Mouse (Mus musculus) cerebellum, adult (tissue): Measurements from ENCODE around the gene Slc25a22.
"Not testable (repeated sequence)": the region's sequence is repeated elsewhere in the genome, so short reads cannot be mapped to it uniquely, and the experiment has no call there.

Source experiments
- ATAC-seq: cut with Nextera tagmentation; 2 replicates; pipeline ENCODE4 v1.9.2; 2017; ENCODE audit warnings: mild to moderate bottlenecking, moderate library complexity, mixed read lengths; ENCODE audit not compliant: insufficient number of reproducible peaks, low FRiP score, low TSS enrichment

Slc25a22 gene

DNA sequence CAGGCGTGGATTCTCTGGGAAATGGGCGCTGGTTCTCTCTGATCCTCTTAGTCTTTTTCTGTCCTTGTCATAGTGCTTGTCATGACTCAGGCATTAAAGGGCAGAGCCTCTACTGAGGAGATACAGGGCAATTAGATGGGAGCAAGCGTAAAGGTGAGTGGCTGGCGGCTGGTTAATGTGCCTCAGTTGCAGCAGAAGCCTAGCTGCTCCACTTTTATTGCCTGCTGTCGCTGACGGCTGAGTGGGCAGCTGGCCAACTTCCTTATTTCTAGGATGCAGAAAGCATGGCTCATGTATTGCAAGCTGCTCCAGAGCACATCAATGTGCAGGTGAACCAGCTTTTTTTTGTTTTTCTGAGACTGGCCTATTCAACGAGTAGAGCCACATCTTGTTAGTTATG, 18.7 kb downstream of the Slc25a22 start:
- no peak for ATAC-seq

DNA sequence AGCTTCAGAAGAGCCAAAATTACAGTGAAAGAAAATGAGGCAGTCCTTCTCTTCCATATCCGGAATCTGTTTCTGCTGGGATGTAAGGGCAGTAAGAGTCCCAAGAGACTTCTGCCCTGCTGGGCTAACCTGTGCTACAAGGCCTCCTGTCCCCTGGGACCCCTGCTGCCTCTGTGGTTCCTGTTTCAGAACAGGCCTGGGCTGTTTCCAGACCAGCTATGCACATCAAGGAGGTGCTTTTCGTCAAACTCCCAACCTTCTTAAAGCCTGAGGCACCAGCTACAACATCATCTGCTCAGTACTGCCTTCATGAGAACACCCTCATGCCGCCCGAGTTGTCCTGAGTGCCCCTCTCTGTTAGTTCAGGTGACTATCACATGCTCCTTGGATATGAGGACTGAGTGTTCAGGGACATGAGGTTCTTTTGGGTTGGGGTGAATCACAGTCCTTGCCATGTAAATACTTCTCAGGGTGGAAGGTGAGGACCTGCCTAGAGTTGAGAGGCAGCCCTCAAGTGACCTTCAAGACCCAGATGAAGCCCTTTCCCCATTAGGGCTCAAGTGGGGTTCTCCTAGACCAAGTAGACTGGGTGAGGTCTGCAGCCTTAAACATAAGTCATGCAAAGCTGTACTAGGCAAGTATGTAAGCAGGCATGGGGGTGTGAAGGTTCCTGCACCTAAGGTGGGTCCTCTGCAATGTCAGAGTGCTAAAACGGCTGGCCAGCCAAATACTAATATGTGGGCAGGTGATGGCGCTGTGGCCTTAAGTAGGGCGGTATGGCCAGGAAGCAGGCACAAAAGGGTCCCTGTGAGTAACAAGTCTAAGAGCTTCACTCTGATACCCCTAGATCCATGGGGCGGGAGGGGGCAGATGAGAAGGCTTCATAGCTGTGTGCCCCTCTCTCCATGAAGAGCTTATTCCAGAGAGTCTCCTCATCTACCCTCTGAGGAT, 19.7 kb downstream of the Slc25a22 start:
- ATAC-seq = no peak

DNA sequence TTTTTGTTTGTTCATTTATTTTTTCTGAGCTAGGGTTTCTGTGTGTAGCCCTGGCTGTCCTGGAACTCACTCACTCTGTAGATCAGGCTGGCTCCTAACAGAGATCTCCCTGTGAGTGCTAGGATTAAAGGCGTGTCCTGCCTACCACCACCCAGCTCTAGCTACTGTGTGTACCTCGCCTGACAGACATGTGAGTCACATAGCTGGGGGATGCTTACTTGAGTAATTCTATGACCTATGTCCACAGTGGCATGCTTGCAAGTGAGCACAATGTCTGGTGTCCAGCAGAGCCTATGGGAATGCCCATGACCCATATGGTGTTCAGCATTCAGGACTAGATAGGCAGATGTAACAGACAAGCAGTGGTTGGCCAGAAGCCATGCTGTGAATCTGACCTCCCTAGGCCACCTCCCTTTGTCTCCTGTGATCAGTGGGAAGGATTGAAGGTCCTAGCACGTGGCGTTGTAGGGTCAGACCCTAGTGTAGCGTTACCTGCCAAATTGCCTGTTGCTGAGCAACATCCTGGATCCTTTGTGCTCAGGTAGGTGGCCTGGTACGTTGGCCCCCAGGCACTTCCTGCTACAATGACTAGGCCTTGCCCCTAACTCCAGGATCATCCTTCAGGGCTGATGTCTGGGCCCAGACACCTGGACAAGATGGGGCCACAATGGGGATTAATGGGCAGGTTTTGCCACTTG, 21.4 kb downstream of the Slc25a22 start:
- ATAC-seq = no peak

DNA sequence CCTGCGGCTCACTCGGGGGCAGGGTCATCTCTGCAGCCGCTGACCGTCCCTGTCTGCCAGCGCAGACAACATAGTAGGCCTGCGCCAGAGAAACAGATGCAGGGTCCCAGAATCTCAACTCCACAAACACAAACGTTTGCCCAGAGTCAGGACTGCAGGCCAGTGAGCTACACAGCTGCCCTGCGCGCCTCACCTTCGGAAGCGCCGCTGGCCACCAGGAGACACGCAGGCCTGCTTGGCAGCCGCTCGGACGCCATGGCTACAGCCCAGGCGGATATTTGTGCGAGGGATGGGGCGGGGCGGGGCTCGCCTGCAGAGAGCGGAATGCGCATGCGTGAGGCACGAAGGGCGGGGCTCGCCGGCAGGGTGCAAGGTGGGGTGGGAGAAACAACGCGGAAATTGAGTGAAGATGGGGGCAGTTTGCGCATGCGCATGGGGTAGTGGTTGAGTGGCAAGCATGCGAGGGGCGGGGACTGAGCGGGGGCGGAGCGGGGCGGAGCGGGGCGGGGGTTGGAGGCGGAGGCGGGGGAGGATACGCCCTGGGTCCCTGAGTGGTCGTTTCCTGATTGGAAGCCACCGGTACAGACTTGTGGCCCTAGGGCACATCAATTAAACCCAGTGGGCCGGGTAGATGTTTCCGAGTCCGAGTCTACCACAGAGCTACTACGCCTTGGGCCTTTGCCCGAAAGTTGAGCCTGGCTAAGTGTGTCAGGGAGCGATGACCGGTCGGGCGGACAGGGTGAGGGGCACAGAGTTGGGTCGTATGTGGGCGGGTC, 23.7 kb downstream of the Slc25a22 start, which contains the start of gene Gatd1:
Gatd1 (minus strand) TSS at position 328 of the 776 bp plus-strand sequence.
- peak; percentile 71 for ATAC-seq

DNA sequence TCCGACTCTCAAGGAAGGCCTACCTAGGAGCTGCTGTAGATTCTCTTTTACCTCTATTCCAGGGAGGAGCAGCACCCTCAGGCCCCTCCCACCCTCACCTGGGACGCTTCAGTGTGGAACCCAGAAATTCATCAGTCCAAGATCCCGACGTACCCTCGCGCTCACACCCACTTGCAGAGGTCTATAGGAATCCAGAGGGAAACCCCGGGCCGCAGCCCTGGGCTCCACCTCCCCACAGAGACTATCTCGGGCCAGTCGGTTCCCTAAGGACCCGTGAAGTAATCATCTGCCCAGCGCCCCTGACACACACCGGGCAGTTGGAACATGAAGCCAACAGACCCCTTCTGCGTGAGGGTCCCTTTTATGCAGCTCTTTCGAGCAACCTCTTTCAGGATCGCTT, 24.4 kb downstream of the Slc25a22 start:
- no peak for ATAC-seq

DNA sequence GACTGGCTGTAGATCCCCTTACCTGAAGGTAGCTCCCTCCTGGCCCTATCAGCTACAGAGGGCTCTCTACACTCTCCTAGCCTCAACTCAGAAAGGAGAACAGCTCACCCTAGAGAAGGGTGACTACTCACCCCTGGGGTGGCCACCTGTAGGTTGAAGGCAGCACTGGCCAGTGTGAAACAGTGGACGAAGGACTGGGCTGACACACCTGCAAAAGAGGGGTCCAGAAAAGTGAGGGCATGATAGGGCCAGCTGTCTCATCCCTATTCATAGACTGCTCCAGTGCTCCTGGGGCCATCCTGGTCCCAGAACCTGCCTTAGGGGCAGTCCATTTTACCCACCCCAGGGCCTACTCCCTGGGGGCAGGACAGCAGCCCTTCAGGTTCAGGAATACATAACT, 26.0 kb downstream of the Slc25a22 start:
- ATAC-seq = no peak

DNA sequence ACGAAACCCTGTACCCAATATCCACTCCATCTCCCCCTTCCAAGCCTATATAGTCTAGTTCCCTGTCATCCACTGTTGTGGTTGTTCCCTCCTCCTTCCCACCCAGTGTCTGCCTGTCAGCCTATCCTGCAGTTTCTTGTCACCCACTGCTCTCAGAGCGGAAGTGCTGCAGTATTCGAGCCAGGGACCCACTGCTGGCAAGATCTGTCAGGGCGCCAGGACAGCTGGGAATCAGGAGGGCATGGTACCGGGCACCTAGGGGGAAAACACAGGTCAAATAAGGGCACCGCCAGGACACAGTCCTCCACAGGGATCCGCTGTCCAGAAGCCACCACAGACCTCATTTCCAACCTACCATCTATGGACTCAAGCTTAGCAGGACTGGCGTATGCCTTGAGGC, 27.1 kb downstream of the Slc25a22 start:
- ATAC-seq = no peak

DNA sequence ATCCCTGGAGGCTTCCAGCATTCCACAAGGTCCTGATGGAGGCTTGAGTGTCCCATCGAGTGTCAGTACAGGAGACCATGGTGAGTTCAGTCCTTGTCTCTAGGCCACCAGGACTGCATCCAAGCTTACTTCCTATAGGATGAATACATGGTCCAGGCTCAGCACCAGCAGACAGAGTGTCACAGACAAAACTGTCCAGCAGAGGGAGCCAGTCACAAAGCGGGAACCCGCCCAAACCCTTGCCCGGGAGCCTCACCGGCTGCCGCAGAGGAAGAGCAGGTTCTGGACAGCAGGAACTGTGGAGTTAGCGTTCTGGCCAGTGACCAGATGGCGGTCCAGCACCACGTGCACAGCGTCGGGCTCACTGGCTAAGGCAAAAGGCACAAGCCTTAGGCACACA, 28.9 kb downstream of the Slc25a22 start:
- peak; percentile 85; the same call in 1 of the 2 replicates for ATAC-seq

DNA sequence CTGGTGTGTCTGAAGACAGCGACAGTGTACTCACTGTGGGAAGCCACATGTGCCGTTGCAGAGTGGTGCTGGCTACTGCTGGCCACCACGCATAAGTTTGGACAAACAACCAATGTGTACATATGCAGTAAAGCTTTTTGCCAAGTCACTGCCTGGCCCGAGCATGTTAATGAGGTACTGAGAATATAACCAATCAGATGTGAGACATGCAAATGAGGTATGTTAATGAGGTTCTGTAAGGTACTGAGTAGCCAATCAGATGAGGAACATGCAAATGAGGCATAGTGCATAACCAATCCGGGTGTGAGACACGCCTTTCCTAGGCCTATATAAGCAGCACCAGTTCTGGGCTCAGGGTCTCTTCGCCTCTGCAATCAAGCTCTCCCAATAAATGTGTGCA, 30.0 kb downstream of the Slc25a22 start:
- ATAC-seq = not testable (repeated sequence)

DNA sequence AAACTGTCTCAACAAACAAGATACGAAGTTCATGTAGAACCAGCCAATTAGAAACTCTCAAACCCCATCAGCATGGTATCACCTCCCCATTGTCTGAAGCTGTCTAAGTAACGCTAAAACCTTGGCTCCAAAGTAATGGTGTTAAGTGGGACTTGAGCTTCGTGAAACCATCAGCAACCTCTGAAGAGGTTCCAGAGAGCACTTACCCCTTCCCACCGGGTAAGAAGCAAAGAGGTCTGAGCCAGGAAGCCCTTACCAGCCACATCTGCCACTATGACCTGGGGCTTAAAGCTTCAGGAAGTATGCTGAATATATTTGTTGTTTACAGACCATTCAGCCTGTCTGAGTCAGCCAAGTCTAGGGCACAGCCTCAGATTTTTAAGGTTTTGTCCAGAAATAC, 32.2 kb downstream of the Slc25a22 start:
- no peak for ATAC-seq

DNA sequence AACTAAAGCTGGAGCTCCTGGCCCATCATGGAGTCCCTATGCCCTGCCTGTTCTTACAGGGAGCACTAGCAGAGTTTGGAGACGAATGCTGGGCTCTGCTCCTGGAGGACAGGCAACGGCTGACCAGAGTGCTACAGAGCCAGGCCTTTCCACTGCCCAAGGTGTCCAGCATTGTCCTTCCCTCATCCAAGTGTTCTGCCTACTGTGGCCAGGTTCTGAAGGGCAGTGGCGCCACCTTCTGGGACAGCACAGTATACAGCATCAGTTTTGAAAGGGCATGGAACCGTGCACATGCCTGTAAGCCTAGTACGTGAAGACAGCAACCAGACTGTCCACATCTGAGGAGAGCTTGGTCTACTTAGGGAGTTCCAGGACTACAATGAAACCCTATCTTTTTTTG, 34.4 kb downstream of the Slc25a22 start:
- peak; percentile 20; the same call in 1 of the 2 replicates for ATAC-seq

DNA sequence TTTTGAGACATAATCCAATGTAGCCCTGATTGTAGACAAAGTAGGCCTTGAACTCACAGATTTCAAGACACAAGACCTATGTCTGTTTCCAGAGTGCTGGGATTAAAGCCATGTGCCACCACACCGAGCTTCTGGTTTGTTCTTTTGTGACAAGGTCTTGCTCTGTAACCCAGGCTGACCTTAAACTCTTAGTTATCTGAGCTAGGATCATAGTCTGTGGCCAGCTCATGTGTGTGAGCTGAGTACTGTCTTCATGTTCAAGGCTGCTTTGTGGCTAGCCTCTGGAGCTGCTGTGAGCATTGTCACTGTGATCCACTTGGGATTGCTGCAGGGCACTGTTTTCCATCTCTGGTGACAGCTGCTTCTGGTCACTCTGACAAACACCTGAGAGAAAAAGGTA, 42.3 kb downstream of the Slc25a22 start:
- no peak for ATAC-seq

DNA sequence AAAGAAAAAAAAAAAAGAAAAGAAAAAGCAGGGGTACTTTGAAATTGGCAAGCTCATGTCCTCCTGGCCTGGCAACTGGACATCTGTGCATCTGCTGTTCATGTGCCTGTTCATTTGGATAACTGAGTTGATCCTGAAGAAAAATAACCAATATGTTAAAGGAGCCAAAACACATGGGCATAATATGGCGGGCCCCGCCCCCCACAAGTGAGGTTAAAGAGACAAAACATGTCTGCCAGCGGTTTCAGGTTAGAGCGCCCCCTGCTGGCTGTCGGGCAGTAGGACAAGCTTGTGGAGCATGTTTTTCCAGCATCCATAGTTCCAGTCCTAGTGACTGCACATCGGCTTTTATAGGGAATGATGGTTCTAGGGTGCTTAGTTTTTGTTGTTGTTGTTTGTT, 42.9 kb downstream of the Slc25a22 start:
- no peak for ATAC-seq

DNA sequence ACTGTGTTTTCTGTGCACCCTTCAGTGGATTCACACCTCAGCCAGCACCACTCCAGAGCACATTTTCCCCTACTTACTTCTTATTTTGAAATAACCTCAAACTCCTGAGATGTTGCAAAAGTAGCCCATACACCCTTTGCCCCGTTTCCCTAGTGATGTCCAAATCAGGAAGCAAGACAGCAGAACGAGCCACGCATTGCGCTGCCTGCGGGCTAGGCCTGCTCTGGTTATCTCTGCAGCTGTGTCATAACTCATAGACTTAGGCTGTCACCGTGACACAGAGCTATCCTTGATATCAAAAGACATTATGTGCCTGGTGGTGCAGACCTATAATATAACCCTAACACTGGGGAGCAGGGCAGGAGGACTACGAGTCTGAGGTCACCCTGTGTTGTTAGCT, 43.5 kb downstream of the Slc25a22 start:
- no peak for ATAC-seq

DNA sequence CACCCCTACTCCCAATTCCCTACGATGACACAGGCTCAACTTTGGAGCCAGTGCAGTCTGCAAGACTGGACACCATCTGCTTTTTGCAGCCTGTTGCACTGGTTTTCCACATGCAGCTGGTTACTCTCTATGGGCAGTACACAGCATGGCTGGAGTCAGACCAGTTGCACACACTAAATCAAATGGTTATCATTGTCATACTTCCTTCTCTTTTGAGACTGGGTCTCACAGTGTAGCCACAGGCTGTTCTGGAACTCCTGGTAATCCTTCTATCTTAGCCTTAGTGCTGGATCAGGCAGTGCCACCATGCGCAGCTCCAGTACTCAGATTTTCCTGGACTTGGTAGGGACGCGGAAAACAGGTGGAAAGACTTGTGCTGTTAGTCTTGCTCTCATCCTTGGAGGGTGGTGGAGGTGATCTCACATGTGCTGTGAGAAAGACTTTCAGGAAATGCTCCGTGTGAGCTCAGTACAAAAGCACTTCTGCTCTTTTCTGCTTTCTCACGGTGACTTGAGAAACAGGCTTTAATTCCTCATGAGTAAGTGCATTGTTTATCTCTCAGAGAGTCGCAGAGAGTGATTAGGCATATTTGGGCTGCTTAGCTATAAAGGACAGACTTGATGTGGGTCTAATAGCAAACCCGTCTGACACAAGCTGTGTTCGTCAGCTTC, 45.0 kb downstream of the Slc25a22 start:
- ATAC-seq = no peak

DNA sequence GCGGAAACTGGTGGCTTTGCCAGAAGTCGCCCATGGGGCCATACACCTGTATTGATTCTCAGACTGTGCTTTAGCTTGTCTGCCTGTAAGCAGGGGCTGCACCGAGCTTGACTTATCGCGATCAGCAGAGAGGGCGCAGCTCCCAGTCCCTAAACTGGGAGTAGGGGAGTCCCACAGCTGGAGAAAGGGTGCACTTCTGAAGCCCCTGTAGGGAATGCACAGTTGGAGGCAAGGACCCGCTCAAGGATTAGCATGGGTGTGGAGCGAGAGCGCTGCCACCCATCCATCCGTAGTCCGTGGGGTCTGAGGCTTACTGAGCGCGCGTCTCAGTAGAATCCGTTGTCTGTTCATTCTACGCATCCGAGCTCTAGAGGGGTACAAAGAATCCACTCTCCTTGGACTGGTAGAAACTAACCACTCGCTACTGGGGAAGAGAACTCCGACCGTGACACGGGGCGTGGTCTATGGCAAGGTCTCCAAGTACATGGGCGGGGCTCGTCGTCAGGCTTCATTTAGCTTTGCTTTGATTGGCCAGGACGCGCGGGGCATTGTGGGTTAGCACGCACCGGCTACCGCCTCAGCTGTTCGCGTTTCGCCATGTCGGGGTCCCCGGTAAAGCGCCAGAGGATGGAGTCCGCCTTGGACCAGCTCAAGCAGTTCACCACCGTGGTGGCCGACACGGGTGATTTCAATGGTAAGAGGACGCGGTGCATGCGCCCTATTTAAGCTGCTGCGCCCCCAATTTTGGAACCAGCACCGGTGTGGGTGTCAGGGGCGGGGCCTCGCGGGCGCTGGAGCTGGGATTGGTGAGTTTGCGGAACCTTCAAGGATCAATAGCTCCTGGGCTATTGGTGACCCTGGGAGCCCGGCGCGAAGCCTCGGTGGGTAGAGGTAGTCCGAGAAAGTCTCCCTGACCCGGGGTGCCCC, 45.8 kb downstream of the Slc25a22 start, which contains the start of gene Taldo1:
Taldo1 (plus strand) TSS at position 575 of the 927 bp plus-strand sequence.
- peak; percentile 94 for ATAC-seq

DNA sequence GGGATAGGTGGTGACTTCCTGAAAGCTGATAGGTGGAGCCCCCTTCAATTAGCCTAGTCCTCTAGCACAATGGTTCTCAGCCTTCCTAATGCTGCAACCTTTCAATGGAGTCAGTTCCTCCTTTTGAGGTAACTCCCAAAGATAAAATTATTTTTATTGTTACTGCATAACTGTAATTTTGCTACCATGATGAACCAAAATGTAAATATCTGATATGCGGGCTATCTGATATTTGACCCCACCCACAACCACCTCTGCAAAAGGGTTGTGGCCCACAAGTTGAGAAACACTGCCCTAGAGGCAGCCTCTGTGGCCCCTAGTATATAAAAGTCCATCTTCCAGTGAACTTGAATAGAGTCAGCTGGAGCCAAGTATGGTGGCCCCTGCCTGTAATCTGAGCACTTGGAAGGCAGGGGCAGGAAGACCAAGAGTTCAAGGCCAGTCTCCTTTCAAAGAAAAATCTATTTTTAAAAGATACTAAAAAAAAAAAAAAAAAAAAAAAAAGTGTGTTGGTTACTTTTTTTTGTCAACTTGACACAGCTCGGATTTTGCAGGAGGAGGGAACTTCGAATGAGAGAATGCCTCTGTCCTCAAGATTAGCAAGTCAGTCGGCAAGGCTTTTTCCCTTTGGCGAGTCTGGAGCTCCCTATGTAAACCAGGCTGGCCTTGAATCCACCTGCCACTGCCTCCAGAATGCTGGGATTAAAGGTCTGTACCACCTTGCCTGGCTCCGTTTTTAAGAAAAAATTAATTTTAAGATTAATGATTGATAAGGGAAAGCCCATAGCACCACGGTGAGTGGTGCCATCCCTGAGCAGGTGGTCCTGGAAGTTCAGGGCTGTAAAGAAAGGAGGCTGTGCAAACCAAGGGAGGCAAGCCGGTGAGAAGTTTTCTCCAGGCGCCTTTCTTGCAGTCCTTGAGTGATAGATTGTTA, 47.1 kb downstream of the Slc25a22 start:
- no peak for ATAC-seq
